Mouse (Mus musculus): Measurements from ENCODE around the gene Ear2.
"Not testable (repeated sequence)": the region's sequence is repeated elsewhere in the genome, so short reads cannot be mapped to it uniquely, and the experiment has no call there.

Ear2 gene

GRCm38 (mm10) chr14:44102354-44102753, at the start of gene Ear2:
Ear2 (plus strand) TSS chr14:44102654.
- not testable (repeated sequence) for DNase-seq (ENCODE audit: low spot score in 2 of 2)

DNA sequence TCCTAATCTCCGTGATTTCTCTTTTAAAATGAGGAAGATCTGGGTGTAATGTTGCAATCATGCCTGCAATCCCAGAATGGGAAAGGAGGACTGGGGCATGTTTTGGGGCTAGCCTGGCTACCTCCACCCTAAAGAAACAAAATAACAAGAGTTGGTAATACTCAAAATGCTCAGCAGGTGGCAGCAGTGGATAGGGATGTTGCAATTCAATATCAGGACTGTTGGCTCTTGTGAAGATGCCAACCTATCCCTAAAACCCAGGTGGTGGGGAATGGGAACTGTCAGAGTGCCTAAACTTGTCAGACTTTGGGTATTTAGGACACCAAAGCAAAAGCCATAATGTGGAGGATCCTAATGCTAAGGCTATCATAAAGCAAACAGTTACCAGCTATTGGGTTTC, 34.6 kb upstream of the Ear2 start:
- DNase-seq (ENCODE audit: low spot score in 2 of 2): not testable (repeated sequence)

GRCm38 (mm10) chr14:44070595-44070994, 31.9 kb upstream of the Ear2 start:
- not testable (repeated sequence) for DNase-seq (ENCODE audit: low spot score in 2 of 2)

DNA sequence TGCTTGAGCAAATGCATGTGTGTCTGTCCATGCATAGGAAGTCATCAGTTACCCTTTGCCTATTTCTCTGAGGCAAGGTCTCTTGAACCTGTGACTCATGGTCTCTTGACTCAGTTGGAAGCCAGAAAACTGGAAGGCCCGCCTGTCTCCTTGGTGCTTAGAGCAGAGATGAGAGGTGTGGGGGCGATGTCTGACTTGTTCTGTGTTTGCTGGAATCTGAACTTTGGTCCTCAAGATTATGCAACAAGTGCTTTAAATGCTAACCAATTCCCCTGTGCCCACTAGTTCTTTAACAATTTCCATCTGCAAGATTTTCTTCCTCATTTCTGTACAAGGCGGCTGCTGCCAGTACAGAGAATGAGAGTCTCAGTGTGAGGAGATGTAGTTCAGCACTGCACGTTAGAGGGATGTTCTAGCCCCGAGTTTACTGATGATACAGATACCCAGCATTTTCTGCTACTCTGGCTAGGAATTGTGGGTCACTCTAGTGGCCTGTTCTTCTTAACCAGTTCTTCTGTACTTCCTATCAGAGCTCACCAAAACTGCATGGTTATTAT, 24.6 kb upstream of the Ear2 start:
- DNase-seq (ENCODE audit: low spot score in 2 of 2): not testable (repeated sequence)

- not testable (repeated sequence) for DNase-seq (ENCODE audit: low spot score in 2 of 2)
Measured at GRCm38 (mm10) chr14:44086588-44086987, 15.9 kb upstream of the Ear2 start.

GRCm38 (mm10) chr14:44087535-44087934, 14.9 kb upstream of the Ear2 start:
- not testable (repeated sequence) for DNase-seq (ENCODE audit: low spot score in 2 of 2)

DNA sequence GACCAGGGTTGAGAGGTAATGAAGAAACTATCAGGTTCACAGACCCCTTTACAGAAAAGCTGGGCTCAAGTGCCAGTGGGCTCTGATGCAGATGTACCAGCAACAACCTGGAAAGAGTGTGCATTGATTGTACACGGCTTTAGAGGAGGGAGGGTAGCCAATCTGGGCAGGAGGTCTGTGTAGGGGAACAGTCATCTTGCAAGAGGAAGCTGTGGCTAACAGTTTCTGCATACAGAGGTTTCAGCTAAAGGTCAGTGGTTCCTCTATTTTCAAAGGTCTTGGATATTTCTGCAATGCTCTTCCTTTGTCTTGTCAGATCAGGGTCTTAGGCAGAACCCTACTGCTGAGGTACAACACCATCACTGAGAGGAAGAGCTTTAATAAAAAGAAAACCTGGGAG, 10.9 kb upstream of the Ear2 start:
- DNase-seq (ENCODE audit: low spot score in 2 of 2): peak in 1 of 2 experiments; percentile 3

DNA sequence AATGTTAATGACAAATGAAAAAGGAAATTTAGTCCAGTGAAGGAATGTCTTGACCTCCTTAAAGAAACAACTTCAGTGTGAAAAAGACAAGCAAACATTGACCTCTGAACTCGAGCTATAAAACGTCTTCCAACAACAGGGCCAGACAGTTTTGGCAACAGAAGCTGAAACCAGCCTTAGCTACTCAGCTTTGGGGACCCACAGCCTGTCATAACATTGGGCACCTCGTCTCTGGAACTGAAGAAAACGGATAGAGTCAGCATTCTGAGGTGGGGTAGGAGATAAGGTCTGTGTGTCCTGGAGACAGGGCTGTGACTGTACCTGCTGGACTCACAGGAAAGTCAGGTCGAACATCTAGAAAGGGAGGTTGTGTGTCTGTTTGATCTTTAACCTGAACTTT, 8.0 kb upstream of the Ear2 start:
- DNase-seq (ENCODE audit: low spot score in 2 of 2): not testable (repeated sequence)

GRCm38 (mm10) chr14:44100030-44100429, 2.4 kb upstream of the Ear2 start:
- DNase-seq (ENCODE audit: low spot score in 2 of 2): not testable (repeated sequence)

- DNase-seq (ENCODE audit: low spot score in 2 of 2): no peak
Measured at GRCm38 (mm10) chr14:44110981-44111380, 8.5 kb downstream of the Ear2 start.

GRCm38 (mm10) chr14:44123551-44123950, 21.1 kb downstream of the Ear2 start, which contains the start of gene Gm3327:
Gm3327 (plus strand) TSS chr14:44123851.
- DNase-seq (ENCODE audit: low spot score in 2 of 2): not testable (repeated sequence)
